Mouse (Mus musculus) thymus, adult 2 months (tissue): ENCODE data around the gene C530008M17Rik.

ENCODE experiments used
- CTCF ChIP-seq: fragments of 200-500 bp; IDR thresholded peaks from 2 replicates; pipeline ENCODE4 v1.5.1; 2012; ENCODE audit warnings: mild to moderate bottlenecking, control low read depth, low read length, moderate library complexity, borderline replicate concordance; ENCODE audit not compliant: control insufficient read depth, poor library complexity, insufficient read depth; ENCODE audit errors: extremely low read depth
- POLR2A ChIP-seq: fragments of 200-500 bp; IDR thresholded peaks from 2 replicates; pipeline ENCODE4 v1.6.1; 2012; ENCODE audit warnings: mild to moderate bottlenecking, low read length, control low read depth, moderate library complexity; ENCODE audit not compliant: control insufficient read depth, poor library complexity, insufficient read depth; ENCODE audit errors: extremely low read depth

DNA sequence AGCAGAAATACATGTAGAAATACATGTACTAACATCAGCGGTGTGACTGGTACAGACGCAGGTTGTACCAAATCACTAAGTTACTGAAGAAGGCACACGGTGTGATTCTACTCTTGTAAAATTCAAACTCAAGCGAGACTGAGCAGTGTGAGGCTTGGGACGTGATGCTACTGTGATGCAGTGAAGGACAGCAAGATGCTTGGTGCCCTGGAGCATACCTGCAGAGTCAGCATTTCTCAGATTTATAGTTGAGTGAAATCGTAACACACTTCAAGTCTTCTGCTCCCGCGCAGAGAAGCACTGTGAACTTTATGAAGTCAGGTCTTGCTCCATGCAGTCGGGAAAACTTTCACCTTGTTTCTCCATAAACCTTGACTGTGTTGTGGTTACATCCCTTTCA is 32.6 kb upstream of the C530008M17Rik start:
- TF ChIP-seq CTCF (no peak), POLR2A (no peak)
